Comparison of ENCODE assay signal across 8 mouse cellular contexts in the genomic region with DNA sequence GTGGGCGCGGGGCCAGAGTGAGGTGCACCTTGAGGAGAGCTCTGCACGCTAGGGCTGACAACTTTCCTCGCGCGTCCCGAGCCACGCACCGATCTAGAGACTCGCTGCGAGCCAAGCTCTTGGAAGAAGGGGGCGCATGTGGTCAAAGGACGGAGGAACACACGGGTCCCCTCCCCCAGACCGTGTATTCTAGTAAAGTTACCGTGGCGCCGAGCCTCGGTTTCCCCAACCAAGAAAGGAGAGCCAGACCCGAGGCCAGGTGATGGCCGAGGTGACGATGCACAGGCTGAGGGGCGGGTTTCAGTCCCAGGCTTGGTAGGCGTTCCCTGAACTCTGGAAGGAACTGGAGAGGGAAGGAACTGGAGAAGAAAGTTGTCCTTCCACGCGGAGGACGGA. TPM values are rescaled to one million over a fixed set of nuclear protein-coding genes. Genes with fewer than 3 reads are reported as not detected.
A peak's percentile ranks its signal among the peaks of the same experiment; 100 is the strongest.
DNase-seq lines count a peak whose midpoint lies in the region; ATAC-seq and TF ChIP-seq lines count a peak whose summit lies in the region.

No protein-coding gene starts in this region.

- H3ac ChIP-seq in C2C12 (ENCODE audit: control insufficient read depth, insufficient read length, low read depth), result peak overlapping the region; percentile 83

- peak overlapping the region; percentile 91 for H3K9ac ChIP-seq in hindbrain, embryonic 14.5 days
- peak overlapping the region; percentile 82 for H3K9ac ChIP-seq in liver, embryonic 11.5 days (ENCODE audit: low read depth, low read length)

- peak overlapping the region; percentile 70 for H3K4me2 ChIP-seq in hindbrain, embryonic 14.5 days (replicated peaks)
- H3K4me2 ChIP-seq in liver, embryonic 11.5 days, result peak overlapping the region; percentile 64

- peak overlapping the region; percentile 99 for H3K27ac ChIP-seq in forebrain, embryonic 10.5 days
- H3K27ac ChIP-seq in hindbrain, embryonic 14.5 days, result peak overlapping the region; percentile 84
- peak overlapping the region; percentile 52 for H3K27ac ChIP-seq in liver, embryonic 11.5 days (ENCODE audit: low read depth, low read length)

- H3K9me3 ChIP-seq in forebrain, embryonic 10.5 days, result 0 out of 2 replicates have a peak, but pooled peaks cover 4% of the 10 kb centered on the region
- no peaks in the 10 kb centered on the region for H3K9me3 ChIP-seq in hindbrain, embryonic 14.5 days (ENCODE audit: control insufficient read depth, low read length)
- H3K9me3 ChIP-seq in liver, embryonic 11.5 days (ENCODE audit: control insufficient read depth, low read length), result no peaks in the 10 kb centered on the region

- TF ChIP-seq CTCF in C2C12 (IDR thresholded peaks at IDR 0.05; ENCODE audit: control insufficient read depth, insufficient read depth, insufficient read length), result no peak

- H3K36me3 ChIP-seq in C2C12 (ENCODE audit: control insufficient read depth, insufficient read depth), result no peaks in the 10 kb centered on the region
- peaks cover 9% of the 10 kb centered on the region for H3K36me3 ChIP-seq in forebrain, embryonic 10.5 days (replicated peaks)
- H3K36me3 ChIP-seq in hindbrain, embryonic 14.5 days (replicated peaks; ENCODE audit: control insufficient read depth, insufficient read depth), result no peaks in the 10 kb centered on the region
- no peaks in the 10 kb centered on the region for H3K36me3 ChIP-seq in liver, embryonic 11.5 days (ENCODE audit: control insufficient read depth, insufficient read depth, low read length)

- DNase-seq in adrenal gland, adult 8-10 months, result peak; percentile 18
- no peak for DNase-seq in adrenal gland, adult 2 months
- DNase-seq in forebrain, embryonic 10.5 days (ENCODE audit: extremely low spot score, low spot score), result peak; percentile 67
- DNase-seq in hindbrain, embryonic 14.5 days (ENCODE audit: low spot score), result peak; percentile 62
- DNase-seq in liver, embryonic 11.5 days (ENCODE audit: low spot score), result peak; percentile 61
- DNase-seq in neural tube, embryonic 10.5 days (ENCODE audit: extremely low spot score, low spot score), result peak; percentile 69
- no peak for DNase-seq in spleen, postnatal 14 days (ENCODE audit: low spot score in 2 of 2)

- peak overlapping the region; percentile 82 for H3K4me3 ChIP-seq in C2C12 (ENCODE audit: insufficient read depth, poor library complexity, severe bottlenecking)
- peak overlapping the region; percentile 97 for H3K4me3 ChIP-seq in forebrain, embryonic 10.5 days
- H3K4me3 ChIP-seq in hindbrain, embryonic 14.5 days (replicated peaks; ENCODE audit: low read length), result peak overlapping the region; percentile 93
- H3K4me3 ChIP-seq in liver, embryonic 11.5 days (ENCODE audit: low read depth, low read length), result peak overlapping the region; percentile 82

- peaks cover 41% of the 10 kb centered on the region for H3K79me3 ChIP-seq in C2C12 (ENCODE audit: low read depth)

- ATAC-seq in hindbrain, embryonic 14.5 days (ENCODE audit: low FRiP score), result peak; percentile 74
- peak; percentile 37; the same call in 1 of the 2 replicates for ATAC-seq in liver, embryonic 11.5 days (replicated peaks; ENCODE audit: low FRiP score)

- under 1% methylated on average over 27 of the region's 27 CpGs for WGBS in forebrain, embryonic 10.5 days
- under 1% methylated on average over 27 of the region's 27 CpGs for WGBS in hindbrain, embryonic 14.5 days
- 1% methylated on average over 27 of the region's 27 CpGs for WGBS in liver, embryonic 11.5 days

- peaks cover 35% of the 10 kb centered on the region for H3K4me1 ChIP-seq in forebrain, embryonic 10.5 days
- peaks cover 18% of the 10 kb centered on the region for H3K4me1 ChIP-seq in hindbrain, embryonic 14.5 days (replicated peaks; ENCODE audit: control insufficient read depth, insufficient read depth, low read length)
- H3K4me1 ChIP-seq in liver, embryonic 11.5 days (replicated peaks; ENCODE audit: control insufficient read depth, insufficient read depth, low read length), result no peaks in the 10 kb centered on the region

- H3K79me2 ChIP-seq in C2C12 (ENCODE audit: control insufficient read depth, insufficient read depth), result peaks cover 45% of the 10 kb centered on the region

- no peaks in the 10 kb centered on the region for H3K27me3 ChIP-seq in C2C12 (ENCODE audit: control insufficient read depth, insufficient read depth, insufficient read length)
- H3K27me3 ChIP-seq in forebrain, embryonic 10.5 days (ENCODE audit: poor library complexity, severe bottlenecking), result peaks cover 9% of the 10 kb centered on the region; the same call in 1 of the 2 replicates
- no peaks in the 10 kb centered on the region for H3K27me3 ChIP-seq in hindbrain, embryonic 14.5 days (ENCODE audit: control insufficient read depth, insufficient read depth, low read length)
- H3K27me3 ChIP-seq in liver, embryonic 11.5 days (replicated peaks; ENCODE audit: control insufficient read depth, insufficient read depth, low read length), result peaks cover 43% of the 10 kb centered on the region

TF ChIP-seq in C2C12, 6 proteins besides CTCF, POLR2A, EP300 and RAD21:
- TF ChIP-seq CEBPB (IDR thresholded peaks at IDR 0.05; ENCODE audit: low read depth) (no peak), USF1 (IDR thresholded peaks at IDR 0.05; ENCODE audit: low read depth) (no peak), MYOD1 (IDR thresholded peaks at IDR 0.05; ENCODE audit: control insufficient read depth, insufficient read length, low read depth) (no peak), FOSL1 (IDR thresholded peaks at IDR 0.05; ENCODE audit: insufficient read depth, low read length, poor library complexity, severe bottlenecking) (no peak), MAX (IDR thresholded peaks at IDR 0.05) (peak; percentile 29), MYOG (IDR thresholded peaks at IDR 0.05; ENCODE audit: control insufficient read depth, extremely low read depth, insufficient read length) (no peak)

RNA-seq across cellular contexts. Expression of a gene that starts 0.4 kb away (rescaled TPM):
- 1 to 10 TPM; 7.9 to 9.8 (median 9.1) TPM for total RNA-seq in adrenal gland, adult 8-10 months (2022)
- 1 to 10 TPM; 7.3 to 9.0 TPM for total RNA-seq in adrenal gland, adult 2 months (2021)
- 2.8 and 3.5 TPM in 2 replicates for polyA plus RNA-seq in adrenal gland, adult 2 months (2012; rRNA removed)
- 24.3 TPM for polyA plus RNA-seq in C2C12 (2012; fragmentation: generic; extraction: Trizol)
- polyA plus RNA-seq in forebrain, embryonic 10.5 days (2016; fragmentation: Nextera tagmentation; extraction: Ambion mirVana), result 161 and 179 TPM in 2 replicates
- 19.4 and 21.6 TPM in 2 replicates for polyA plus RNA-seq in hindbrain, embryonic 14.5 days (2014; fragmentation: Nextera tagmentation; extraction: Ambion mirVana)
- polyA plus RNA-seq in liver, embryonic 11.5 days (2014; fragmentation: Nextera tagmentation; extraction: Ambion mirVana), result 75.1 and 77.1 TPM in 2 replicates

Comparison
In these comparisons a context has a peak if more than half of its experiments do, and no peak if none do; other contexts are left out.
1. DNase-seq: peak in adrenal gland, adult 8-10 months (single experiment), forebrain, embryonic 10.5 days (single experiment), hindbrain, embryonic 14.5 days (single experiment), liver, embryonic 11.5 days (single experiment) and neural tube, embryonic 10.5 days (single experiment); none in adrenal gland, adult 2 months (single experiment) and spleen, postnatal 14 days (0 of 2).
2. Peak in every context shown above with its lines, with median percentiles within 50 percentile points of each other: H3K4me3 ChIP-seq and H3K27ac ChIP-seq.